Mouse (Mus musculus): ENCODE data around the gene Rftn1.

DNA sequence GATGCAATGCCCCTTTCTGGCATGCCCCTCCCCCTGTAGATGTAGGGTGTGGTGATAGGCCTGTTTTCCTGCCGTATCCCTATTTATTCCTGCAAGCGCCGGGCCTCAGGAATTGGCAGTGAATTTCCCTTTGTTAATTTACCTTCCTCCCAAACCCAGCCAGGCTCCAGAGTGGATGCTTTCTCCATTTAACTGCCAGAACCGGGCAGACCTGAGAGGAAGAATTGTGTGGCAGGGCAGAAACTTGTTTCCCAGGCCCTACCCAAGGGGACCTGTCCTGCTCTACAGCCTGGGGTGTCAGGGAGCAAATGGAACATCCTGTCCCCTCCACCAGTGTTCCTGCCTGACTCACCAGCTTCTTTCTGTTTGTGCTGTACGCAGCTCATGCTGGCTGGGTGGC, 34.2 kb upstream of the Rftn1 start:
- no peak for TF ChIP-seq EP300 (IDR thresholded peaks at IDR 0.05; ENCODE audit: low read depth)
- no peak for TF ChIP-seq CTCF (IDR thresholded peaks at IDR 0.05; ENCODE audit: low read depth)

Measured in heart, postnatal 0 days (tissue).